Mouse (Mus musculus): Measurements from ENCODE around the gene Nisch. TPM values are rescaled to one million over a fixed set of nuclear protein-coding genes. Genes with fewer than 3 reads are reported as not detected.
A peak's percentile ranks its signal among the peaks of the same experiment; 100 is the strongest.

Gene Nisch
- total RNA-seq, 2 experiments from 2014 or later, result 145 to 148 TPM

DNA sequence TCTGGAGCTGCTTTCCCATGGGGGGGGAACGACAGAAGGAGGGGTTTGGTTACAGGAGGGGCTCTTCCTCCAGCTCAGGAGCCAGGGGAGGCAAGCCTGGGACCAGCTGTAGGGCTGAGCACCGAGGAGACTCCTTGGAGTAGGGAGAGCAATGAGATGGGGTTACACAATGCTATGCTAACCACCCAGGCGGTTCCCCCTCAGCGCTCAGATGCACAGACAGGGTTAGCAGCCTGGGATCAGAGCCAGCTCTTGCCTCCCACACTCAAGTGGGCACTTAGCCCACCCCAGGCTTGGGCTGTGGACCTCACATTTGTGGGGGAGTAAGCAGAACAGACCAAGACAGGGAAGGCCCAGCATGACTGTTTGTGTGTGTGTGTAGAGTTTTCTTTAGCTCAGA, 10.2 kb upstream of the Nisch start:
- DNase-seq (ENCODE audit: low spot score), result peak; percentile 58
- intact Hi-C loops (cut with DNase I), result no loop called here

DNA sequence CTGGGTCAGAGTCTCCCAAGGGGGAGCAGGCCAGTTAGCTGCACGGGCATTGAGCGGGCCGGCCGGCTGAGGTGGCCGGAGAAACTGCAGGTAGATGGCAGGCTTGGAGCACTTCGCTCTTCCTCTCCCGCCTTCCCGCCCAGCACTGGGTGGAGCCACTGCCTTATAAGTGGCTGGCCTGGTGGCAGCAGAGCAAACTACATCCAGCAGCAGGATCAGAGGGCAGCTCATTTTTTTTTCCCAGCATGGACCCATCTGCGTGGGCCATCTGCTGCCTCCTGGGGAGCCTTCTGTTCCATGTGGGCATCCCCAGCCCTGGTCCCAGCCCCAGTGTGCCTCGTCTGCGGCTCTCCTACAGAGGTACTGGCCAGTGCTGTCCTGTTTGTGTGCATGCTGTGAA, 920 bp upstream of the Nisch start, which contains the start of gene Sema3g:
Sema3g (plus strand) TSS at position 195 of the 400 bp plus-strand sequence.
- DNase-seq (ENCODE audit: low spot score), result no peak
- intact Hi-C loops (cut with DNase I), result no loop called here

DNA sequence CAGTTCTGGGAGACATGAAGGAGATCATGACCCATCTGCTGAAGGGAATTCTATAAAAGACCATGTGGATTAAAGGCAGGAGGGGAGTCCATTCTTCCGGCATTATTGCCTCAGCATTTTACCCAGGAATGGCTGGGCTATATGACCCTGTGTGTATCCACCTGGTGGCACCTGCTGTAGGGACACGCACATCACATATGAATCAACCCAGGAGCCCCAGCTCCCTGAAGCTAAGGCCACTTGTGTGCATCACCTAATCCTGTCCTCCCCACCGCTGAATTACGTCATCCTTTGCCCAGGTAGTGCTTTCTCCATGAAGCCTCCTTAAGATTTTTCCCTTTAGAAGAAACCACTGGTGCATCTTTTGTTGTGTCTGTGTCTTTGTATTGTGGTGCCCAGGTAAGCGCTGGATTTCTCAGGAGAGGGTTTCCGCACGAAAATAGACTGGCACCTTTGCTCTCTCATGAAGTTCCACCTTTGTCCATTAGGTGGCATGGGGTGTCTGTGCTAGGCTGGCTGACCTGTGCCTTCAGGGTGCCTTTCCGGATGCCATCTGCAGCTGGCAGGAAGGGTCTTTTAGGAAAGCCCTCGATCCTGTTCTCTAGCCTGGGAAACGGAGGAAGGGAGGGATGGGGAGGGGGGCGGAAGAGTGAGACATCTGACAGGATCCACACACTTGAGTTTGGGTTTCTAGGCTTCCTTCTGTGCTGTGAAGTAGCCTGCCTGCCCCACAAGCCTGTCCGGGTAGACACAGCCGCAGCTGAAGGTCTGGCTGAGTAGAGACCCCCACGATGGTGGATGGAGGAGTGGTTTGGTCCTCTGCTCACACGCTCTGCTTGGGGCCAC, 1.4 kb downstream of the Nisch start:
- no peak for DNase-seq (ENCODE audit: low spot score)
- intact Hi-C loops (cut with DNase I), result loop anchor here (1.0 kb wide), 1 partner anchor 19 kb away; no protein-coding TSS in a partner anchor

DNA sequence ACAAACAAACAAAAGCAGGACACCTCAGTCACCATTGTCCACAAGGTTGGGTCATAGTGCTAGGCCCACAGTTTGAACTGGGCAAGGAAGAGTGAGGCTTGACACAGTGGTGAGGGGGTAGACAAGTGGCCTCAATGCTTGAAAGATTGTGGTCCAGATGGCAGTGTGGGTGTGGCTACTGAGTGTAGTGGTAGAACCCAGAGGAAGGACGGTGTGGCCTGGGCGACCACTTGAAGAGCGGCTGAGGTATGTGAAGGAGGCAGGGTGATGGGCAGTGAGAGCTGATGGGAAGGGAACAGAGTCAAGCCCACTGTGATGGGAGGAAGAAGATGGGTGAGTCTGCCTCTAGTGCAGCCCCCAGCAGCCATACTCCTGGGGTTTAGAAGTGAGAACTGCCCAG, 2.1 kb downstream of the Nisch start:
- intact Hi-C loops (cut with DNase I), result loop anchor here (1.0 kb wide), 1 partner anchor 20 kb away; no protein-coding TSS in a partner anchor
- no peak for DNase-seq (ENCODE audit: low spot score)

DNA sequence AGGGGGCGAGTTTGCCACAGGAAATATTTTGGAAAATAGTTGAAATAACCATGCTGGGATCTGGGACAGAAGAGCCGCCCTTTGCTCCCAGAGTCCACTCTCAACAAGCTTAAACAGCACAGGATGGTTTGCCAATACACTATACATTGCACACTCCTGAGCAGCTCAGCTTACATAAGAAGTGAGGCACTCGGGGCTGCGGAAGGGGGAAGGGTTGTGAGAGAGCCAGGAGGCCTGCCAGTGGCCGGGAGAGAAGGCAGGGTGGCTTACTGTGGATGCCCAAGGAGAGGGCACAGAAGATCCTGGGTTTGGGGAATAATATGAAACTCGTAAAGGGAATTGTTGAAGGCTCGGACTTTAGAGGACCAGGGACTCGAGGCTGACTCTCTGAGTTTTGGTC, 2.9 kb downstream of the Nisch start:
- no peak for DNase-seq (ENCODE audit: low spot score)
- intact Hi-C loops (cut with DNase I), result no loop called here

DNA sequence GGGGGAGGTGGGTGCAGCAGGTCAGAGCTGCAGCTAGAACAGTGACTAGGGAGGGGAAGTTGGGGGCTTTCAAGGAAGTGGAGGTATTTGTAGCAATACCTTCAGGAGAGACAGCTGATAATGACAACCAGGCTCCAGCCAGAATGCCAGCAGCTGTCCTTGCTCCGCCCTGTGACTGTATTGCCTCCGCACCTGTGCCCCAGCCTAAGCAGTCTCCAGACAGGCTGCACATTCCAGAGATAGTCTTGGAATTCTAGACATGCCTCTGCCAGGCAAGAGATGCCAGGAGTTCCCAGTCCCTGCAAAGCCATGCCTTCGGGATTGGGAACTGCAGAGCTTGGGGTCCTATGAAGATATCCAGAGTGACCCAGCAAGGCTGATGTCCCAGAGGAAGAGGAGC, 4.2 kb downstream of the Nisch start:
- DNase-seq (ENCODE audit: low spot score), result no peak
- intact Hi-C loops (cut with DNase I), result no loop called here

DNA sequence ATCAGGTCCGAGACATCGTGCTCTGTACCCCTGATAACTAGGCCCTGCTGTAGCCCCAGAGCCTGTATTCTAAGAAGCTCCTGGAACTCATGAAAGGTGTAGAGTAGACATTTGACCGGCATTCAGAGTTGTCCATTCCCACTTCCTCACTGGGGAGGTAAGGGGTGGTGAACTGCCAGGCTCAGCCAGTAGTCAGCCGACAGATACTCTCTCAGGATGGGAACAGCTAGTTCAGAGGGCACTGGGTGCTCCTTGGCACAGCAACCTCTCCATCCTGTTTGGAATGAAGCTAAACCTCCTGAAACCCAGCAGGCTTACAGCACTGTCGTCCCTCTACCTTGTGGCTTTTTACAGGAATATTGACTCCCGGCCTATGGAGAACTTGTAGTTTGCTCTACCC, 4.9 kb downstream of the Nisch start:
- no peak for DNase-seq (ENCODE audit: low spot score)
- intact Hi-C loops (cut with DNase I), result no loop called here

DNA sequence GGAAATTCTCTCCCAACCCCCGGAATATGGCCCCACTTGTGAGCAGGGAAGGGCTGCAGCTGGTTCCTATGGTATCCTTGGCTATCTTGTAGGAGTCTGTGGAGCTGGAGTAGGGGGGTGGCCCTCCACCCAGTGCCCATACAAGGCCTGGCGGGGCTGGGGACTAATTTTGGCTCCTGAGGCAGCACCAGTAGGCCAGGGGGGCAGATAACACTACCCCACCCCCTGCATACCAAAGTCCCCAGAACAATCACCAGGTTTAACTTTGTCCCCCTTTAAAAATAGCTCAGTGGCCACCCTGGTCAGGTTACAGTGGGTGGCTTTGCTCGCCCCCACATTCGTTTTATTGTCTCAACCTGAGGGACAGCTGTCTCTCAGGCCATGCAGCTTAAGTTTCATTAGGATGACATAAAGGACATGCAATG, 7.6 kb downstream of the Nisch start:
- intact Hi-C loops (cut with DNase I), result no loop called here
- DNase-seq (ENCODE audit: low spot score), result peak; percentile 47

DNA sequence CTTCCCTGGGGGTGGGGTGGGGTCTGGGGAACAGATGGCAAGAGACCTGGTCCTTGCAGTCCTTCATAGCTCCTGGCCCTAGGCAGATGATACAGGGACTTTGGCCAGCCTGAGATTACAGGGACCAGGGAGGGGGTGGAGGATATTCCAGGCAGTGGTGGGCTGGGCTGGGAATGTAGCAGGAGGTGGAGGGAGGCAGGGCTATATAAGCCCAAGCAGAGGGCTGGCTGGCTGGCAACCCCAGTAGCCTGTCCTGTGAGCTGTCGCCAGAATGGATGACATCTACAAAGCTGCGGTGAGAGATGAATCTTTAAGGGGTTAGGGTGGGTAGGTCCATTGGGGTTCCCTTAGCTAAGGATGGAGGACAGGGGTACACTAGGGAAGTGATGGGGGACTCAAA, 8.7 kb downstream of the Nisch start, which contains the start of gene Tnnc1:
Tnnc1 (plus strand) TSS at position 229 of the 400 bp plus-strand sequence.
- intact Hi-C loops (cut with DNase I), result no loop called here
- DNase-seq (ENCODE audit: low spot score), result no peak

DNA sequence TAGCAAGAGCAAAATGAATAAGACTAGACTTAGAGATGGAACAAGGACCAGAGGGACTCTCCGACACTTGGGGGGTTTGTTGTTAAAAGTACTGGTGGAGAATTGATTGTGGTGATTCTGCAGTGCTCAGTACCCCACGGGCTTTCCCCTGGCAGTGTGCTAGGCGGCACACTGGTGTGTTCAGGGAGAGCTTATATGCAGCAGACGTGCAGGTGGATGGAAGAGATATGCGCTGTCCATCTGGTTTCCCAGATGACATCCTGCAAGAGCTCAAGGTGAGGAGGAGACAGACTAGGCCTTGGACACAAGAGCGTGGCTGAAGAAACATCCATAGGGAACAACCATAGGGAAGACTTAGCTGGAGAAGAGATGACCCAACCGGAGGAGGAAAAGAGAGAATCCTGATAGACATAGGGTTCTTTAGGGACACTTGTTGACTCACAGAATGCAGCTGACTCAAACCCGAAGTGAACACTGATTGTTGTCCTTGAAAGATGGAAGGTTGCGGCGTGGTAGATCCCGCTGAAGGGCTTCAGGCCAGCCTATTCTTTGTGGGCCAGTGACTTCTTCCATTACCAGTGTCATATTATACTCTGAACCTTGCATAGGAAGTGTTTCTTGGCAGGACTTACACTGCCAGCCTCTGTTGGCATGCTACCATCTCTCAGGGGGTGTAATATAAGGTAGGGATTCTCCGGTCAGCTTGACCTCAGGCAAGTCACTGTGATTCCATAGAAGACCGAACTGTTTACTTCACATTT, 9.5 kb downstream of the Nisch start:
- no peak for DNase-seq (ENCODE audit: low spot score)
- intact Hi-C loops (cut with DNase I), result no loop called here

DNA sequence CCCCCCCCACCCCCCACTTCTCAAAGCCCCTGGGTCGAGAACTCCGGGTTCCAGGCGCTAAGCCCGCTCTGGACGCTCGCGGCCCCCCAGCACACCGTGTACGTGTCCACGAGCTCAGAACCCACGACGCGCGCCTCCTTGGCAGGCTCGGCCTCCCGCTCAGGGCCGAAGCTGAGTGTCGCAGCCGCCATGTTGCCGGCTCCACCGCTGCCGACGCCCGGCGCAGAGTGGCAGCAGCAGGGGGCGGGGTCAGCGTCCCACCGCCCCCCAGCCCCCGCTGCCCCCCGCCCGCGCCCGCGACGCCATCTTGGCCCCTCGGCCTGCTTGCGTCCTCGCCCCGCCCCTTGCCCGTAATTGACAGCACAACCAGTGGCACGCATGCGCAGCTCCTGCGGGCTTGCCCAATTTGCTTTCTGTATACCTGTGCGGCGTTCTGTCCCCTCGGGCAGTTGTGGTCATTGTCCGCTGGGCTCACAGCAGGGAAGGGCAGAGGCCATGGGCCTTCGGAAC, 10.2 kb downstream of the Nisch start:
- DNase-seq (ENCODE audit: low spot score), result peak; percentile 87
- intact Hi-C loops (cut with DNase I), result no loop called here

DNA sequence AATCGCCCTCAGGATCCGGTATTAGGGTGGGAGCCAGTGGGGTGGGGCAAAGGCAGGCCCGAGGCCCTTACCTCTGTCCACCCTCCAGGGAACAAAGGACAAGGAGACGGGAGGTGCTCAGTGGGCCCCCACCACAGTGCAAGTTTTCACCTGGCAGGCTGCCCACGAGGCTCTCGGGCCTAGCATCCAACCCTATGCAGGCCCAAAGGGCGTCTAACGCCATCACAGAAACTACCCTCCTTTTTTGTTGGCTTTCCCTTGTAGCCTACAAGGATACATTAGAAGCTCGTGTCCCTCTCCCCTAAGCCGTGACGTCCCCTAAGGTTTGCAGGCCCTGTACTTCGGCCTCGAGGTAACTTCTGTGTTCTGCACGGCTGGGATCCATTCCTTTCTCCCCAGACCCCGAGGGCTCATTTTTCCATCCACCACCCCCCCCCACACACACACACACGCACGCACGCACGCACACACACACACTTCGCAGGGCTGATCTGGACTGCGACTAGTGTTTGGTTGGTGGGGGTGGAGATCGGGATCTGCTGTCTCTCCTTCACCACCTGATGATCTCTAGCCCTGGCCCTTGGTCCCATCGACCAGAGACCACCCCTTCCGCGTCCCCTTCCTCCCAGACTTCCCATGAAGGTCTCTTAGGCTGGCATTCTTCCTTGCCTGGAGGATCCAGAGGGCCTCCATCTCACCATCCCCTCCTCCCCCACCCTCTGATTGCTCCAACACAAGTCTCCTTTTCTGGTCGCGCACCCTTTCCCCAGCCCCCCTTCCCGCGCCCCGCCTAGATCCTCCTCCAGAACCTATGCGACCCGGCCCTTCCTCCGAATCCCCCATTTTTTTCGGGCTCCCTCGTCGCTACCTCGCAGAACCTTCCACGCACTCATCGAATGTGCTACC, 10.9 kb downstream of the Nisch start:
- intact Hi-C loops (cut with DNase I), result loop anchor here (2.0 kb wide), 1 partner anchor 77 kb away; the partner anchor contains the start of gene Smim4
- no peak for DNase-seq (ENCODE audit: low spot score)

DNA sequence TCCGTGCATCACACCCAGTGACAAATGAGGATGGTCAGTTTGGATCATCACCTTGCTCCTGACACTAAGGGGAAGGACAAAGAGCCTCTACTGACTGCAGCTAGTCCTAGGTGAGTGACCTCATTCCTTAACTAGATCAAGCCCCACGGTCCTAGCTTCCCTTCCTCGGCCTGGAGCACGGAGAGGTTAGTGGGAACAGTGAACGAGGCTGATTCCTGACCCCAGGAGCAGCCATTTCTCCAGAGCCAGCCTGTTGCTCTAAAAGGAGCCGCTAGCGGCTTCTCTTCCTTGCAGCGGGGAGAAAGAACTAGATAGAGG, 11.5 kb downstream of the Nisch start:
- intact Hi-C loops (cut with DNase I), result loop anchor here (2.0 kb wide), 1 partner anchor 76 kb away; the partner anchor contains the start of gene Smim4

DNA sequence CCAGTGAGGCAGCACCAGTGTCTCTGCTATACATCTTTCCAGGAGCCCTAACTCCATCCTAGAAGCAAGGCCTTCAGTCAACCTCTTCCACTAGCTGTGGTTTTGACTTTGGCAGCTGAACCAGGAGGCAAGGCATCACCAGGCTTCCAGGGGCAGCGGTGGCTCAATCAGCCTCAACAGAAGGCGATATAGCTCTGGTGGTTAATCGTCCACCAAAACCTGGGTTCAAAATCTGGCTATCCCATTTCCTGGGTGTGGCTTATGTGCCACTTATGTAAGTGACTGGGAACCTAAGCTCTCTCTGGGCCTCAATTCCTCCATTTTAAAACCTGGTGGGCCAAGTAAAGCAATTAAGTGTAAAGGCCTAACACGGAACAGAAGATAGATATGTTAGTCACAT, 11.9 kb downstream of the Nisch start:
- no peak for DNase-seq (ENCODE audit: low spot score)
- intact Hi-C loops (cut with DNase I), result loop anchor here (2.0 to 5.0 kb wide), 2 partner anchors 76 to 183 kb away; partner anchors contain the start of gene Smim4

More for the DNA sequence above, 11.5 kb downstream of the Nisch start:
- DNase-seq (ENCODE audit: low spot score), result no peak

DNA sequence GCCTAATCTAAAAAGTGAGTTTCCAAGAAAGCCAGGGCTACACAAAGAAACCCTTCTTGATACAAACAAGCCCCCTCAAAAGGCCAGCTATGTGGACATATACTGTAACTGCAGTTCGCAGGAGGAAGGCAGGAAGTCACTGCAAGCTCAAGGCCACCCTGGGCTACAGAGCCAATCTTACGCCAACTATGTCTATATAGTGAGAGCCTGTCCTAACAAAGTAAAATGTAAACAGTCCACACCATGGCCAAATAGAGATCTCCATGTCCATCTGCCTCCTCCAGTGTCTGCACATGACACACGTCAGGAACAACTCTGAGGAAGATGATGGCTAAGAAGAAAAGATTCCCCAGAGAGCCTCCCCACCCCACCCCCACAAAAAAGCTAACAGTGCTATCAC, 16.7 kb downstream of the Nisch start:
- intact Hi-C loops (cut with DNase I), result loop anchor here (5.0 kb wide), 1 partner anchor 178 kb away; no protein-coding TSS in a partner anchor

DNA sequence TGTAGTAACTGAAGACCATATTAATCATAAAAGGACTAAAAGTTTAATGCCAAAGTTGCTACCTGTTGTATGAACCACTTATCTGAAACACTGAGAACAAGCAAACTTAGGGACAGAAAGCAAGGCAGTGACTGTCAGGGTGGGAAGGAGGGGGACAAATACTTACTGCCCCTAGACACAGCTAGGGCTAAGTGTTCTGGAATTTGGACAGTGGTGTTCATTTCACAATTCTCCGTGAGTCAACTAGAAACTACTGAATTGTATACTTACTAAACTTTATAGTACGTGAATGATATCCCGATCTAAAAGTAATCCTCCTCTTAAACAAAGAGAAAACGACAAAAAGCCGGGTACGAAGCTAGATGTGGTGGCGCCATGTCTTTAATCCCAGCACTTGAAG, 17.1 kb downstream of the Nisch start:
- no peak for DNase-seq (ENCODE audit: low spot score)
- intact Hi-C loops (cut with DNase I), result no loop called here

More for the DNA sequence above, 16.7 kb downstream of the Nisch start:
- no peak for DNase-seq (ENCODE audit: low spot score)

DNA sequence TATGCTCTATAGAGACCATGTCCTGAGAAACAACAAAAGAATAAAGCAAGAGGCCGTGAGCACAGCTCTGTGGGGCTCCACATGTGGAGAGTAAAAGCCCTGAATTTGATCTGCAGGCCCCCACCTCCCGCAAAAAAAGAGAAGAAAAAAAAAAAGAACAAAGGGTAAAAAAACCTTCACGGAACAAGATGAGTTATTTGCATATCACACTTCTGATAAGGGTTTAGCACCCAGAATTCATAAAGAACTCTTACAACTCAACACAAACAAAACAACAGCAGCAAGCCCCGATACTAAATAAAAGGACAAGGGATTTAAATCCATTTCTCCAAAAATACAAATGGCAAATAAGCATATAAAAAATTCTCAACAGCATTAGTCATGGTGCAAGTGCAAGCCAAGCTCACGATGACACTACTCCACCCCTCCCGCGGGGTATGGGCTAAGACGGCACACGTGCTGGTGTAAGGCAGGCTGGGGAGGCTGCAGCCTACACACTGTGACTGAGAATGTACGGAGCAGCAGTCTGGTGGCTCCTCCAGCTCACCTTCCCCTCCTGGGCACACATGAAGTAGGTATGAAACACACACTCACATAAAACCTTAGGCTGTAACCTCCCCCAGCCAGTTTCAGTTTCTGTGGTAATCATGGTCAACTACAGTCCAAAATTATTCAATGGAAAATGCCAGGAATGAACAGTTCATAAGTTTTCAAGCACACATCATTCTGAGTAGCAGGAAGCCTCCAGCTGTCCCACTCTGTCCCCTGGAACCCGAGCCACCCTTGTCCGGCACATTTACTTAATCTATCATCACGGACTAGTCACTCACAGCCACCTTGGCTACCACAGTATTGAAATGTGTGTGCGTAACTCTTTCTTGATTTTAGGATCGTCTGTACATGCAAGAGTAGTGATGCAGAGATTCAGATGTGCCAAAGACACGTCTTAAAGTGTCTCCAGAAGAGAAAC, 18.9 kb downstream of the Nisch start:
- intact Hi-C loops (cut with DNase I), result no loop called here
- no peak for DNase-seq (ENCODE audit: low spot score)

DNA sequence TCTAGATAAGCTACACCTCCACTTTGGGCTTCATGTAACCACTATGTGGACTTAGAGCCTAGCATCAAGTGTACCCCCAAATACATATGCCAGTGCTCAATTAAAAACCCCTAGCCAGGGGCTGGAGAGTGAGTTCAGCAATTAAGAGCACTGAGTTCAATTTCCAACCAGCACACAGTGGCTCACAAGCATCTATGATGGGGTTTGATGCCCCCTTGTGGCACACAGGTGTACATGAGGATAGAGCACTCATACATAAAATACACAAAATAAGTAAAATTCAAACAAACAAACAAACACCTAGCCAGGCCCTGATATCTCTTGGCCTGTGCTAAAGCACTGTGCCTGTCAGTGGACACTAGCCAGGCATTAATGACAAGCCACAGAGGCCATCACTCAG, 20.8 kb downstream of the Nisch start:
- intact Hi-C loops (cut with DNase I), result loop anchor here (2.0 kb wide), 1 partner anchor 67 kb away; the partner anchor contains the start of gene Smim4
- DNase-seq (ENCODE audit: low spot score), result no peak

Data from heart, postnatal 25 days (tissue).